Mouse (Mus musculus) small intestine, adult 2 months (tissue): ENCODE measurements at regions not wholly inside any gene's neighbourhood (a gene's known extent, or its start where the extent isn't known, plus 50 kb on each side); places are given as distances from the start of the nearest gene placed in this dataset.

Source experiments
- CTCF ChIP-seq: fragments of 200-500 bp; IDR thresholded peaks from 2 replicates; pipeline ENCODE4 v1.5.1; 2012; ENCODE audit warnings: low read depth, mild to moderate bottlenecking, control low read depth, inconsistent platforms, low read length, moderate library complexity, mixed read lengths; ENCODE audit not compliant: insufficient replicate concordance, insufficient read length; ENCODE audit errors: extremely low read depth
- POLR2A ChIP-seq: fragments of 200-500 bp; IDR thresholded peaks from 2 replicates; pipeline ENCODE4 v1.6.1; 2012; ENCODE audit warnings: low read depth, mild to moderate bottlenecking, control low read depth, inconsistent platforms, low read length, moderate library complexity

DNA sequence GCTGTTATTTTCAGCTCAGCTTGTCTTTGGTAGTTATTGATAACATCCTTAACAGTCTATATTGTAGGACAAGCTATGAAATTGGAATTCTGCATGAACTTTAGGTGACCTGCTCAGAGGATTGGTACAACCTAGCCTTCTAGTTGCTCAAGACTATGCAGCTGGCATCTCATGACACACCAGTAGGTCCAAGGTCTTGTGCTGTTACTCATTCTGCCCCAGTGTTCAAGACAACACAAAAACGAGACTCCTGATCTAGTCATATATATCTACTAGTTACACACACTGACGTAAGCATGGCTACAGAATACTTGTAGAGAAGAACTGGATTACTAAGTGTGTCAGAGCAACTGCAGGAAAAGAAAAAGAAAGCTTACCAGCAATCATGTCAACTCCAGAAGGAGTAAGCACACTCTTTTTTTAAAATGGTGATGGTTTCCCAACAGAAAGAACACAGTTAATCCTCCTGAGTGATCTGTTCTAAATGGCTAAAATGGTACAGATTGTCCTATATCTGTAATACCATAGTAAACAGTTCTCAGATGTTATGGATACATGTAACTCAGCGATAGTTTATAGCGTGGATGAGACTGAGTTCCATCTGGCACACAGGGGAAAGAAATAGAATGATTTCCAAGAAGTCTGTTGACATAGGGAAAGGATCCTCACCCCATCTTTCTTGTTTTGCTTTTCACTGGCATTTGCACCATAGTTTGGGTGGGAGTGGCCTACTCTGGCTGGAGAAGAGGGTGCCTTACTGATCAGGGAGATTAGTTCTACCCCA is 85.4 kb upstream of the Gm11146 start:
- TF ChIP-seq CTCF, result no peak
- no peak for TF ChIP-seq POLR2A
